Mouse (Mus musculus): Measurements from ENCODE around the gene Washc4. TPM values are rescaled to one million over a fixed set of nuclear protein-coding genes. Genes with fewer than 3 reads are reported as not detected.

The Washc4 gene
- polyA plus RNA-seq, 1 experiment from 2014 or later = 14.8 TPM

GRCm38 (mm10) chr10:83644865-83645715 lies 101.5 kb downstream of the Washc4 start:
- Histone ChIP-seq H3K4me2 (peak overlapping the region; percentile 59), H3K4me1 (peaks cover 59% of the 10 kb centered on the region)
- WGBS (ENCODE audit: insufficient replicate concordance) = 26% methylated on average over 16 of the region's 16 CpGs

DNA sequence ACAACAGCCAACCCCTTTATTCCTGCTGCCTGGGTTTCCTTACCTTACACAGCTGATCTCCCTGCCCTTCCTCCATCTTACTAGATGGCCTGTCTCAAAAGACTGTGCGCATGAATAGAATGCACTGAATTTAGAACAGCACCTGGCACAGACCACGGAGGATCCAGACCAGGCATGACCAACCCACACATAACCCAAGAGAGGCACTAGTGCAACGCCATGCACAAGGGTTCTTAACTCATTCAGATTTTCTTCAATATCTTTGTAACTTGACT lies 102.1 kb downstream of the Washc4 start:
- H3K27ac ChIP-seq = peak overlapping the region; percentile 69
- WGBS (ENCODE audit: insufficient replicate concordance) = 87% methylated on average over 3 of the region's 3 CpGs
- no peaks in the 10 kb centered on the region for H3K36me3 ChIP-seq
- no peaks in the 10 kb centered on the region for H3K9me3 ChIP-seq (replicated peaks)
- H3K27me3 ChIP-seq (replicated peaks) = peaks cover 70% of the 10 kb centered on the region
- H3K4me1 ChIP-seq = peaks cover 59% of the 10 kb centered on the region
- H3K4me2 ChIP-seq = peak overlapping the region; percentile 59
- no peak overlapping the region for H3K9ac ChIP-seq
- no peak for ATAC-seq
- no peak overlapping the region for H3K4me3 ChIP-seq

More at GRCm38 (mm10) chr10:83644865-83645715, 101.5 kb downstream of the Washc4 start:
- Histone ChIP-seq H3K27me3 (replicated peaks) (peaks cover 64% of the 10 kb centered on the region), H3K9ac (peak overlapping the region; percentile 53; the same call in 1 of the 2 replicates), H3K9me3 (replicated peaks) (no peaks in the 10 kb centered on the region), H3K36me3 (no peaks in the 10 kb centered on the region), H3K4me3 (peak overlapping the region; percentile 19), H3K27ac (peak overlapping the region; percentile 69)
- peak; percentile 94 for ATAC-seq

Other genes with a start within 250 kb of the Washc4 start
- gene Slc41a2, start 205.9 kb upstream of the Washc4 start, polyA plus RNA-seq (2016; fragmentation: Nextera tagmentation; extraction: Ambion mirVana) = 0.11 and 0.13 TPM in 2 replicates
- 0.43 and 0.45 TPM in 2 replicates for gene D10Wsu102e, start 183.5 kb upstream of the Washc4 start, polyA plus RNA-seq (2016; fragmentation: Nextera tagmentation; extraction: Ambion mirVana)
- 0.17 and 0.25 TPM in 2 replicates for gene Aldh1l2, start 9.6 kb upstream of the Washc4 start, polyA plus RNA-seq (2016; fragmentation: Nextera tagmentation; extraction: Ambion mirVana)
- gene Appl2, start 105.0 kb downstream of the Washc4 start, polyA plus RNA-seq (2016; fragmentation: Nextera tagmentation; extraction: Ambion mirVana) = 15.1 and 15.2 TPM in 2 replicates
- 3.5 and 4.9 TPM in 2 replicates for gene 1500009L16Rik, start 179.1 kb downstream of the Washc4 start, polyA plus RNA-seq (2016; fragmentation: Nextera tagmentation; extraction: Ambion mirVana)

All from liver, embryonic 12.5 days (tissue).